Mouse (Mus musculus) megakaryocyte progenitor cell, adult 5-6 weeks (primary cell): ENCODE measurements around the gene Ehf. TPM values are rescaled to one million over a fixed set of nuclear protein-coding genes. Genes with fewer than 3 reads are reported as not detected.

Experiments used
- ATAC-seq: replicated peaks from 2 replicates; pipeline ENCODE4 v1.8.0; 2016; ENCODE audit warnings: mild to moderate bottlenecking, moderate TSS enrichment, inconsistent platforms; ENCODE audit not compliant: poor library complexity
- total RNA-seq, 2 experiments: library from RNA; stranded (forward) in 1 of 2; stranded (reverse) in 1 of 2; fragments of 157-497, 149-512 nt in 1 of 2; fragments of 200-1000 nt in 1 of 2; gene quantifications; 2 replicates each; pipeline versions ENCODE4 v1.2.3 to v1.2.4; 2015 to 2017

Ehf gene
- total RNA-seq, 2 experiments from 2014 or later, result not detected

GRCm38 (mm10) chr2:103220871-103221270 is 82.2 kb downstream of the Ehf start:
- ATAC-seq, result no peak

GRCm38 (mm10) chr2:103218323-103218722 is 84.8 kb downstream of the Ehf start:
- ATAC-seq, result no peak

- ATAC-seq, result no peak
These were observed 87.3 kb downstream of the Ehf start for GRCm38 (mm10) chr2:103215801-103216200.

- ATAC-seq, result no peak
These were observed 88.2 kb downstream of the Ehf start for GRCm38 (mm10) chr2:103214861-103215260.

GRCm38 (mm10) chr2:103213547-103213946 is 89.5 kb downstream of the Ehf start:
- no peak for ATAC-seq

Other genes starting within 250 kb of the Ehf start
- gene Pdhx, start 229.8 kb downstream of the Ehf start, total RNA-seq (2015), result 17.9 and 20.9 TPM in 2 replicates
- 28.7 and 29.1 TPM in 2 replicates for gene Pdhx, start 229.8 kb downstream of the Ehf start, total RNA-seq (2017)
- gene Apip, start 229.6 kb downstream of the Ehf start, total RNA-seq (2015), result 47.0 and 66.0 TPM in 2 replicates
- 31.7 and 35.1 TPM in 2 replicates for gene Apip, start 229.6 kb downstream of the Ehf start, total RNA-seq (2017)
- gene Elf5, start 108.4 kb upstream of the Ehf start, total RNA-seq (2015), result not detected in 2 replicates
- gene Elf5, start 108.4 kb upstream of the Ehf start, total RNA-seq (2017), result 1.1 TPM in 1 of 2 replicates, not detected in the other
- gene Cat, start 181.9 kb upstream of the Ehf start, total RNA-seq (2015), result 117 and 125 TPM in 2 replicates
- 36.0 and 36.6 TPM in 2 replicates for gene Cat, start 181.9 kb upstream of the Ehf start, total RNA-seq (2017)